Mouse (Mus musculus) midbrain, embryonic 16.5 days (tissue): Measurements from ENCODE around the gene Gm10722. TPM values are rescaled to one million over a fixed set of nuclear protein-coding genes. Genes with fewer than 3 reads are reported as not detected.
"Not testable (repeated sequence)": the region's sequence is repeated elsewhere in the genome, so short reads cannot be mapped to it uniquely, and the experiment has no call there.

ENCODE experiments used
- ATAC-seq: fragments of 200-750 bp; cut with Nextera tagmentation; 2 replicates; pipeline ENCODE4 v1.8.0; 2017; ENCODE audit warnings: moderate TSS enrichment
- H3K27ac ChIP-seq: fragments of 300-500 bp; sonication (generic); 2 replicates; pipeline ENCODE4 v1.5.1; 2014; ENCODE audit warnings: mild to moderate bottlenecking, low read length, mixed read lengths
- H3K27me3 ChIP-seq: fragments of 300-500 bp; sonication (generic); 2 replicates; pipeline ENCODE4 v1.6.1; 2014; ENCODE audit warnings: low read depth, low read length, mixed read lengths; ENCODE audit not compliant: control insufficient read depth, insufficient read depth
- H3K36me3 ChIP-seq: fragments of 300-500 bp; sonication (generic); 2 replicates; pipeline ENCODE4 v1.6.1; 2014; ENCODE audit warnings: mild to moderate bottlenecking, low read length, moderate library complexity, mixed read lengths; ENCODE audit not compliant: control insufficient read depth, insufficient read depth
- H3K4me1 ChIP-seq: fragments of 300-500 bp; sonication (generic); 2 replicates; pipeline ENCODE4 v1.6.1; 2014; ENCODE audit warnings: mild to moderate bottlenecking, low read length, mixed read lengths; ENCODE audit not compliant: control insufficient read depth, insufficient read depth
- H3K4me2 ChIP-seq: fragments of 300-500 bp; sonication (generic); 2 replicates; pipeline ENCODE4 v1.6.1; 2014; ENCODE audit warnings: mild to moderate bottlenecking, low read length, mixed read lengths
- H3K4me3 ChIP-seq: fragments of 300-500 bp; sonication (generic); 2 replicates; pipeline ENCODE4 v1.5.1; 2014; ENCODE audit warnings: low read depth, mild to moderate bottlenecking, low read length, moderate library complexity, mixed read lengths
- H3K9ac ChIP-seq: fragments of 300-500 bp; sonication (generic); 2 replicates; pipeline ENCODE4 v1.6.1; 2014; ENCODE audit warnings: low read depth, low read length, mixed read lengths
- H3K9me3 ChIP-seq: fragments of 300-500 bp; sonication (generic); replicated peaks from 2 replicates; pipeline ENCODE4 v1.6.1; 2014; ENCODE audit warnings: mild to moderate bottlenecking, low read length, mixed read lengths; ENCODE audit not compliant: control insufficient read depth, poor library complexity, severe bottlenecking
- WGBS: fragments of 180-500 bp; shearing (Covaris S2); extraction: QIAGEN DNeasy Blood & Tissue Kit; methylation state at CpG from one replicate; pipeline ENCODE4 v1.1.7; 2014; 5-methylcytosine and 5-hydroxymethylcytosine counted together
- polyA plus RNA-seq: library from polyadenylated mRNA; unstranded; fragments of >200 nt; fragmentation: Nextera tagmentation; extraction: Ambion mirVana; gene quantifications from 2 replicates; pipeline ENCODE4 v1.2.1, GENCODE M21; 2015

Gene Gm10722
- polyA plus RNA-seq, 1 experiment from 2014 or later = not detected

- not testable (repeated sequence) for H3K27ac ChIP-seq, H3K4me3 ChIP-seq, H3K9ac ChIP-seq, ATAC-seq, H3K4me1 ChIP-seq, H3K36me3 ChIP-seq, H3K4me2 ChIP-seq, H3K27me3 ChIP-seq, H3K9me3 ChIP-seq
- WGBS = 72% methylated on average over 14 of the region's 16 CpGs
These were observed 23.4 kb downstream of the Gm10722 start for GRCm38 (mm10) chr9:3023985-3024648.

- H3K27me3 ChIP-seq, H3K9me3 ChIP-seq, H3K36me3 ChIP-seq, H3K27ac ChIP-seq, H3K9ac ChIP-seq, ATAC-seq, H3K4me3 ChIP-seq, H3K4me2 ChIP-seq, H3K4me1 ChIP-seq: not testable (repeated sequence)
- 73% methylated on average over 12 of the region's 12 CpGs for WGBS
These were observed 24.3 kb downstream of the Gm10722 start, which contains the start of gene Gm10717 for GRCm38 (mm10) chr9:3024912-3025467. TSS of gene Gm10717 (plus strand) at chr9:3025417.

DNA sequence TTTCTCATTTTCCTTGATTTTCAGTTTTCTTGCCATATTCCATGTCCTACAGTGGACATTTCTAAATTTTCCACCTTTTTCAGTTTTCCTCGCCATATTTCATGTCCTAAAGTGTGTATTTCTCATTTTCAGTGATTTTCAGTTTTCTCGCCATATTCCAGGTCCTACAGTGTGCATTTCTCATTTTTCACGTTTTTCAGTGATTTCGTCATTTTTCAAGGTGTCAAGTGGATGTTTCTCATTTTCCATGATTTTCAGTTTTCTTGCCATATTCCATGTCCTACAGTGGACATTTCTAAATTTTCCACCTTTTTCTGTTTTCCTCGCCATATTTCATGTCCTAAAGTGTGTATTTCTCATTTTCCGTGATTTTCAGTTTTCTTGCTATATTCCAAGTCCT lies 24.9 kb downstream of the Gm10722 start:
- not testable (repeated sequence) for H3K36me3 ChIP-seq
- 68% methylated on average over 4 of the region's 6 CpGs for WGBS

GRCm38 (mm10) chr9:3026136-3026535 lies 25.4 kb downstream of the Gm10722 start:
- WGBS = 78% methylated on average over 5 of the region's 5 CpGs
- not testable (repeated sequence) for H3K9me3 ChIP-seq, ATAC-seq

More for the DNA sequence above, 24.9 kb downstream of the Gm10722 start:
- not testable (repeated sequence) for H3K9ac ChIP-seq, H3K4me1 ChIP-seq, H3K9me3 ChIP-seq, H3K27me3 ChIP-seq, ATAC-seq, H3K4me2 ChIP-seq, H3K27ac ChIP-seq, H3K4me3 ChIP-seq

GRCm38 (mm10) chr9:3026741-3027140 lies 26.0 kb downstream of the Gm10722 start:
- not testable (repeated sequence) for H3K9ac ChIP-seq, H3K36me3 ChIP-seq, H3K27me3 ChIP-seq, H3K4me3 ChIP-seq, H3K4me2 ChIP-seq, ATAC-seq, H3K4me1 ChIP-seq, H3K27ac ChIP-seq, H3K9me3 ChIP-seq
- WGBS = 70% methylated on average over 9 of the region's 9 CpGs

More at GRCm38 (mm10) chr9:3026136-3026535, 25.4 kb downstream of the Gm10722 start:
- H3K36me3 ChIP-seq, H3K4me2 ChIP-seq, H3K27me3 ChIP-seq, H3K4me3 ChIP-seq, H3K27ac ChIP-seq, H3K9ac ChIP-seq, H3K4me1 ChIP-seq: not testable (repeated sequence)

DNA sequence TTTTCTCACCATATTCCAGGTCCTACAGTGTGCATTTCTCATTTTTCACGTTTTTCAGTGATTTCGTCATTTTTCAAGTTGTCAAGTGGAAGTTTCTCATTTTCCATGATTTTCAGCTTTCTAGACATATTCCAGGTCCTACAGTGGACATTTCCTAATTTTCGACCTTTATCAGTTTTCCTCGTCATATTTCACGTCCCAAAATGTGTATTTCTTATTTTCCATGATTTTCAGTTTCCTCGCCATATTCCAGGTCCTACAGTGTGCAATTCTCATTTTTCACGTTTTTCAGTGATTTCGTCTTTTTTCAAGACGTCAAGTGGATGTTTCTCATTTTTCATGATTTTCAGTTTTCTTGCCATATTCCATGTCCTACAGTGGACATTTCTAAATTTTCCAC lies 26.5 kb downstream of the Gm10722 start:
- not testable (repeated sequence) for H3K27me3 ChIP-seq, H3K9me3 ChIP-seq, H3K4me3 ChIP-seq, H3K27ac ChIP-seq, H3K4me1 ChIP-seq, H3K9ac ChIP-seq, H3K4me2 ChIP-seq, H3K36me3 ChIP-seq
- WGBS = 80% methylated on average over 9 of the region's 9 CpGs
- ATAC-seq = 0 out of 2 replicates have a peak, but pooled peaks have one; percentile 34

DNA sequence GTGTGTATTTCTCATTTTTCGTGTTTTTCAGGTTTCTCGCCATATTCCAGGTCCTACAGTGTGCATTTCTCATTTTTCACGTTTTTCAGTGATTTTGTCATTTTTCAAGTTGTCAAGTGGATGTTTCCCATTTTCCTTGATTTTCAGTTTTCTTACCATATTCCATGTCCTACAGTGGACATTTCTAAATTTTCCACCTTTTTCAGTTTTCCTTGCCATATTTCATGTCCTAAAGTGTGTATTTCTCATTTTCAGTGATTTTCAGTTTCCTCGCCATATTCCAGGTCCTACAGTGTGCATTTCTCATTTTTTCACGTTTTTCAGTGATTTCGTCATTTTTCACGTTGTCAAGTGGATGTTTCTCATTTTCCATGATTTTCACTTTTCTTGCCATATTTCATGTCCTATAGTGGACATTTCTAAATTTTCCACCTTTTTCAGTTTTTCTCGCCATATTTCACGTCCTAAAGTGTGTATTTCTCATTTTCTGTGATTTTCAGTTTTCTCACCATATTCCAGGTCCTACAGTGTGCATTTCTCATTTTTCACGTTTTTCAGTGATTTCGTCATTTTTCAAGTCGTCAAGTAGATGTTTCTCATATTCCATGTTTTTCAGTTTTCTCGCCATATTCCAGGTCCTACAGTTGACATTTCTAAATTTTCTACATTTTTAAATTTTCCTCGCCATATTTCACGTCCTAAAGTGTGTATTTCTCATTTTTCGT lies 28.7 kb downstream of the Gm10722 start:
- H3K27me3 ChIP-seq, H3K27ac ChIP-seq, H3K36me3 ChIP-seq, H3K9ac ChIP-seq, H3K4me1 ChIP-seq, H3K4me2 ChIP-seq, H3K4me3 ChIP-seq, H3K9me3 ChIP-seq, ATAC-seq: not testable (repeated sequence)
- WGBS = 72% methylated on average over 12 of the region's 16 CpGs

GRCm38 (mm10) chr9:3030677-3031318 lies 30.1 kb downstream of the Gm10722 start:
- not testable (repeated sequence) for H3K36me3 ChIP-seq, H3K9me3 ChIP-seq, ATAC-seq, H3K27me3 ChIP-seq, H3K4me2 ChIP-seq, H3K9ac ChIP-seq, H3K4me3 ChIP-seq, H3K27ac ChIP-seq, H3K4me1 ChIP-seq
- 71% methylated on average over 2 of the region's 10 CpGs for WGBS

GRCm38 (mm10) chr9:3034299-3034698 lies 33.6 kb downstream of the Gm10722 start, which contains the start of gene Gm17535:
TSS of gene Gm17535 (plus strand) at chr9:3034599.
- H3K36me3 ChIP-seq, H3K4me3 ChIP-seq, H3K9ac ChIP-seq, H3K27ac ChIP-seq, H3K27me3 ChIP-seq, H3K4me2 ChIP-seq, H3K4me1 ChIP-seq, ATAC-seq, H3K9me3 ChIP-seq: not testable (repeated sequence)
- WGBS = no CpG with 5 or more reads among the region's 8 CpGs
